Mouse (Mus musculus): ENCODE results near the gene Mrps14.

GRCm38 (mm10) chr1:160247473-160247872 is 52.5 kb downstream of the Mrps14 start:
- TF ChIP-seq CTCF (IDR thresholded peaks at IDR 0.05; ENCODE audit: low read depth): no peak
- TF ChIP-seq EP300 (IDR thresholded peaks at IDR 0.05; ENCODE audit: low read depth): no peak
